9 mouse cellular contexts compared by ENCODE assay signal in the genomic region with DNA sequence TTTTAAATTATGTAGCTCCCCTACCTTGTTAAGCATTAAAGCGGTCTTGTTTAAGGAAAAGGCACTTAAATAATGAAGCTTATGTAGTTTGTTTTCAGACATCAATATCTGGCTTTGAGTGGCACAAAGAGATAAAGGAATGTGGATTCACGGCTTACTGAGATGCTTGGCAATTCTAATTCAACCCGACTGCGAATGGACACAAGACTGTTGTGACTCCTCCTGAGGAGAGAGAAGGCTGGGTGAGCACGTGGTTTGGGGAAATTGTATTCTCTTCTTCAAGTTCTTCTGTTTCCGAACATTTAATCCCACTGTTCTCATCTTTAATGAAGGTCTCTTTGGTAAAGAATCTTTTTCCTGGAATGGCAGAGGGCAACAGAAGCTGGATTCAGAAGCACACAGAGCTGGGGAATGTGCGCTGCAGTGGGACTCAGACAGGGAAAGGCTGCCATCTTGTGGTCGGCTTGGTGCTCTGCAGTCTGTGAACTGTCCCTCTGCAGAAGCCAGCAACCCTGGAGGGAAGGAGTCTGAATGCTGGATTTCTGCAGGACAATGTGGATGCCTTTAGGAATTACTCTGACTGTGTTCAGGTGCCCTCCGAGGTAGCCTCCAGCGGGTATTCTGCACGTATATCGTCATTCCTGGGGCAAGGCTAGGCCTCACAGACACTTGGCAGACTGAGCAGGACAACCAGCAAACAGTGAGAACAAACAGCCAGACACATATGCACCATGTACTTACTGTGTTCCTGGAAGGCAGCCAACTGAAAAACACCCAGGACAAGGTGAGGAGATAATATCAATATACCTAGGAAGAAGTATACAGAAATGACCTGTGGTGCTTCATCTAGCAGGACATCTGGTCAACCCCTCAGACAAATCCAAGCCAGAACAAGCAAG. TPM values are rescaled to one million over a fixed set of nuclear protein-coding genes. Genes with fewer than 3 reads are reported as not detected.
DNase-seq lines count a peak whose midpoint lies in the region; ATAC-seq lines count a peak whose summit lies in the region.
"Had no signal": no experiment of that assay in that cellular context is flagged by ENCODE, and none has a peak within 500 bp of the region (broad histone marks: within the 10 kb centered on the region; RNA-seq: fewer than 3 reads in every experiment).

No protein-coding gene starts in this region.

- 14% methylated on average over 12 of the region's 12 CpGs for WGBS in forebrain, embryonic 16.5 days
- 12% methylated on average over 12 of the region's 12 CpGs for WGBS in hindbrain, embryonic 15.5 days

- H3K9ac ChIP-seq in forebrain, embryonic 16.5 days (replicated peaks; ENCODE audit: low read depth, low read length), result no peak overlapping the region
- H3K9ac ChIP-seq in hindbrain, embryonic 15.5 days, result no peak overlapping the region

- peaks cover 28% of the 10 kb centered on the region for H3K27me3 ChIP-seq in forebrain, embryonic 16.5 days (replicated peaks; ENCODE audit: control insufficient read depth, insufficient read depth, low read length)
- H3K27me3 ChIP-seq in hindbrain, embryonic 15.5 days, result peaks cover 34% of the 10 kb centered on the region

- no peak overlapping the region for H3K27ac ChIP-seq in forebrain, embryonic 16.5 days (ENCODE audit: low read length)
- H3K27ac ChIP-seq in hindbrain, embryonic 15.5 days (replicated peaks), result no peak overlapping the region

- peak; percentile 96 for ATAC-seq in forebrain, embryonic 16.5 days
- ATAC-seq in hindbrain, embryonic 15.5 days (ENCODE audit: low FRiP score, low read depth), result peak; percentile 91

- H3K4me3 ChIP-seq in forebrain, embryonic 16.5 days (replicated peaks; ENCODE audit: low read length), result no peak overlapping the region
- no peak overlapping the region for H3K4me3 ChIP-seq in hindbrain, embryonic 15.5 days
- H3K4me3 ChIP-seq: myocyte had no signal

- H3K4me2 ChIP-seq in forebrain, embryonic 16.5 days (ENCODE audit: low read length), result peak overlapping the region; percentile 30
- peak overlapping the region; percentile 31; the same call in 1 of the 2 replicates for H3K4me2 ChIP-seq in hindbrain, embryonic 15.5 days

- no peaks in the 10 kb centered on the region for H3K9me3 ChIP-seq in forebrain, embryonic 16.5 days (ENCODE audit: control insufficient read depth, low read length)
- H3K9me3 ChIP-seq in hindbrain, embryonic 15.5 days, result no peaks in the 10 kb centered on the region

- no peaks in the 10 kb centered on the region for H3K36me3 ChIP-seq in forebrain, embryonic 16.5 days (ENCODE audit: control insufficient read depth, insufficient read depth)
- no peaks in the 10 kb centered on the region for H3K36me3 ChIP-seq in hindbrain, embryonic 15.5 days

- peak; percentile 36 for DNase-seq in gastrocnemius, adult 18-20 months (ENCODE audit: low spot score)
- no peak for DNase-seq in gastrocnemius, adult 8-10 months (ENCODE audit: low spot score in 2 of 2)
- DNase-seq in cerebellum, adult 18-20 months, result peak; percentile 67 to 71
- peak; percentile 66 to 83 for DNase-seq in layer of hippocampus, postnatal 25 days (ENCODE audit: extremely low spot score in 1 of 2, low spot score in 1 of 2)
- peak; percentile 54 to 74 for DNase-seq in lung, postnatal 4 days
- peak; percentile 85 for DNase-seq in right cerebral cortex, postnatal 4 days

- no peaks in the 10 kb centered on the region; the same call in 1 of the 2 replicates for H3K4me1 ChIP-seq in forebrain, embryonic 16.5 days (replicated peaks; ENCODE audit: control insufficient read depth, insufficient read depth, low read length)
- no peaks in the 10 kb centered on the region for H3K4me1 ChIP-seq in hindbrain, embryonic 15.5 days (replicated peaks)

RNA-seq across cellular contexts. Expression of gene Pax1, which starts 54.0 kb away (rescaled TPM):
- not detected for total RNA-seq in gastrocnemius, adult 18-20 months (2021)
- total RNA-seq in gastrocnemius, adult 8-10 months (2022), result not detected
- not detected in 2 replicates for polyA plus RNA-seq in forebrain, embryonic 16.5 days (2015; fragmentation: Nextera tagmentation; extraction: Ambion mirVana)
- polyA plus RNA-seq in hindbrain, embryonic 15.5 days (2015; fragmentation: Nextera tagmentation; extraction: Ambion mirVana), result not detected in 2 replicates
- total RNA-seq in layer of hippocampus, postnatal 25 days (2021), result not detected
- polyA plus RNA-seq: myocyte had no signal

Comparison
In these comparisons a context has a peak if more than half of its experiments do, and no peak if none do; other contexts are left out.
1. DNase-seq: peak in gastrocnemius, adult 18-20 months (single experiment), cerebellum, adult 18-20 months (2 of 2), layer of hippocampus, postnatal 25 days (2 of 2), lung, postnatal 4 days (2 of 2) and right cerebral cortex, postnatal 4 days (single experiment); none in gastrocnemius, adult 8-10 months (0 of 2).